Mouse (Mus musculus): ENCODE measurements at regions not wholly inside any gene's neighbourhood (a gene's known extent, or its start where the extent isn't known, plus 50 kb on each side); places are given as distances from the start of the nearest gene placed in this dataset.

GRCm38 (mm10) chr16:5382228-5382884, 126.6 kb upstream of the Eef2kmt start:
- TF ChIP-seq POLR2A (IDR thresholded peaks at IDR 0.05; ENCODE audit: low read depth, low read length) (no peak), CTCF (IDR thresholded peaks at IDR 0.05; ENCODE audit: extremely low read depth, insufficient read length, insufficient replicate concordance, low read depth, low read length) (no peak)
